9 mouse cellular contexts compared by ENCODE assay signal in the genomic region with DNA sequence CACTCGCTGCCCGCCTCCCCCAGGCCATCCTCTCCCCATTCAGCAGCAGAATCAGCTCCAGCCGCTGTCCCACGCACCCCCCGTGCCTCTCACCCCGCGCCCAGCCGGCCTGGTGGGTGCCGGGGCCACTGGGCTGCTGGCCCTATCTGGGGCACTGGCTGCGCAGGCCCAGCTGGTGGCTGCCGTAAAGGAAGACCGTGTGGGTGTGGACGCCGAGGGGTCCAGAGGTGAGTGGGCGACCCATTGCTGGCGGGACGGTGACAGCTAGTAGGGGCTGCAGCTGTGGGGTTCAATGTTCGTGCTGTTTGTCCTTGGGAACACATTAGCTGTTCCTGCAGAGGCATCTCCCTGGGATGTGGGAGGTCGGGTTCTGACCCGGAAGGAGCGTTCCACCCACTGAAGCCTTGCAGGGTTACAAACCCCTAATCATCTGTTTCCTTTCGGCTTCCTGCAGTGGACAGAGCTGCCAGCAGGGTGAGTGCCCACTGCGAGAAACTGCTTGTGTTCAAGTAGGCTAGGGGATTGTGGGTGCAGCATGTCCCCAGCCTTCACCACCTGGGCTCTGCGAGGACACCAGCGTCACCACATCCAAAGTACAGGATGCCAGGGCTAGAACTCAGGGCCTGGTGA. TPM values are rescaled to one million over a fixed set of nuclear protein-coding genes. Genes with fewer than 3 reads are reported as not detected.
DNase-seq lines count a peak whose midpoint lies in the region; ATAC-seq lines count a peak whose summit lies in the region.
"Had no signal": no experiment of that assay in that cellular context is flagged by ENCODE, and none has a peak within 500 bp of the region (broad histone marks: within the 10 kb centered on the region; RNA-seq: fewer than 3 reads in every experiment).

No protein-coding gene starts in this region.

- peak overlapping the region; percentile 51 for H3K4me2 ChIP-seq in kidney, embryonic 15.5 days

- no peaks in the 10 kb centered on the region for H3K9me3 ChIP-seq in kidney, embryonic 15.5 days (replicated peaks)

- H3K36me3 ChIP-seq in kidney, embryonic 15.5 days, result peaks cover 23% of the 10 kb centered on the region

- peak overlapping the region; percentile 52 for H3K27ac ChIP-seq in kidney, embryonic 15.5 days

- peak; percentile 31 for DNase-seq in kidney, adult 11 months
- no peak for DNase-seq in kidney, adult 8-10 months
- DNase-seq in T-cell, adult 2 months (ENCODE audit: low spot score), result peak; percentile 28
- DNase-seq in urinary bladder, postnatal 36 days (ENCODE audit: low spot score in 2 of 2), result no peak
- DNase-seq in urinary bladder, adult 18-20 months (ENCODE audit: low spot score in 2 of 2), result no peak
- no peak for DNase-seq in spleen, adult 18-20 months

- peak; percentile 22; the same call in 1 of the 2 replicates for ATAC-seq in kidney, embryonic 15.5 days (replicated peaks; ENCODE audit: low FRiP score)
- ATAC-seq in monocyte, adult 5-6 weeks (replicated peaks; ENCODE audit: insufficient number of reproducible peaks, low FRiP score, low TSS enrichment, poor library complexity, severe bottlenecking), result peak; percentile 20; the same call in 1 of the 2 replicates
- ATAC-seq: hindbrain, embryonic 16.5 days had no signal

- peaks cover 60% of the 10 kb centered on the region for H3K4me1 ChIP-seq in kidney, embryonic 15.5 days

- H3K27me3 ChIP-seq in kidney, embryonic 15.5 days, result peaks cover 23% of the 10 kb centered on the region

- H3K4me3 ChIP-seq in kidney, embryonic 15.5 days (replicated peaks), result peak overlapping the region; percentile 13; the same call in 1 of the 2 replicates

- H3K9ac ChIP-seq in kidney, embryonic 15.5 days, result peak overlapping the region; percentile 18; the same call in 1 of the 2 replicates

- 26% methylated on average over 25 of the region's 25 CpGs for WGBS in kidney, embryonic 15.5 days

RNA-seq across cellular contexts. Expression of a gene that starts 6.2 kb away (rescaled TPM):
- polyA plus RNA-seq in kidney, embryonic 15.5 days (2015; fragmentation: Nextera tagmentation; extraction: Ambion mirVana), result 39.3 and 45.6 TPM in 2 replicates
- total RNA-seq in monocyte, adult 5-6 weeks (2017), result 2.0 to 3.2 TPM (median 2.7 TPM) in 3 replicates

RNA-seq across cellular contexts. Expression of a gene that starts 20.3 kb away (rescaled TPM):
- 15.6 and 16.8 TPM in 2 replicates for polyA plus RNA-seq in kidney, embryonic 15.5 days (2015; fragmentation: Nextera tagmentation; extraction: Ambion mirVana)
- total RNA-seq in monocyte, adult 5-6 weeks (2017), result not detected in 3 replicates

RNA-seq across cellular contexts. Expression of a gene that starts 21.3 kb away (rescaled TPM):
- polyA plus RNA-seq in kidney, embryonic 15.5 days (2015; fragmentation: Nextera tagmentation; extraction: Ambion mirVana), result 535 and 630 TPM in 2 replicates
- total RNA-seq in monocyte, adult 5-6 weeks (2017), result 129 to 254 TPM (median 141 TPM) in 3 replicates

RNA-seq across cellular contexts. Expression of a gene that starts 25.5 kb away (rescaled TPM):
- polyA plus RNA-seq in kidney, embryonic 15.5 days (2015; fragmentation: Nextera tagmentation; extraction: Ambion mirVana), result 0.62 and 0.84 TPM in 2 replicates
- total RNA-seq in monocyte, adult 5-6 weeks (2017), result 0.75 to 2.4 TPM (median 1.8 TPM) in 3 replicates

RNA-seq across cellular contexts. Expression of a gene that starts 35.6 kb away (rescaled TPM):
- 79.0 and 88.6 TPM in 2 replicates for polyA plus RNA-seq in kidney, embryonic 15.5 days (2015; fragmentation: Nextera tagmentation; extraction: Ambion mirVana)
- total RNA-seq in monocyte, adult 5-6 weeks (2017), result 2.2 to 17.5 TPM (median 15.1 TPM) in 3 replicates

Comparison
In these comparisons a context has a peak if more than half of its experiments do, and no peak if none do; other contexts are left out.
1. DNase-seq: peak in kidney, adult 11 months (single experiment) and T-cell, adult 2 months (single experiment); none in kidney, adult 8-10 months (0 of 2), urinary bladder, postnatal 36 days (0 of 2), urinary bladder, adult 18-20 months (0 of 2) and spleen, adult 18-20 months (0 of 2).